Mouse (Mus musculus) kidney, embryonic 14.5 days (tissue): Measurements from ENCODE around the gene Zfp507. TPM values are rescaled to one million over a fixed set of nuclear protein-coding genes. Genes with fewer than 3 reads are reported as not detected.

Source experiments
- ATAC-seq: fragments of 200-750 bp; cut with Nextera tagmentation; 2 replicates; pipeline ENCODE4 v1.8.0; 2017; ENCODE audit warnings: moderate number of reproducible peaks, mild to moderate bottlenecking, moderate TSS enrichment, moderate library complexity; ENCODE audit not compliant: low FRiP score, low TSS enrichment
- H3K27ac ChIP-seq: fragments of 300-500 bp; sonication (generic); 2 replicates; pipeline ENCODE4 v1.5.1; 2014; ENCODE audit warnings: low read depth, mild to moderate bottlenecking, low read length, moderate library complexity, mixed read lengths
- H3K27me3 ChIP-seq: fragments of 300-500 bp; sonication (generic); 2 replicates; pipeline ENCODE4 v1.6.1; 2014; ENCODE audit warnings: mild to moderate bottlenecking, low read length; ENCODE audit not compliant: control insufficient read depth, insufficient read depth
- H3K36me3 ChIP-seq: fragments of 300-500 bp; sonication (generic); 2 replicates; pipeline ENCODE4 v1.6.1; 2014; ENCODE audit warnings: low read length, mixed read lengths; ENCODE audit not compliant: control insufficient read depth, insufficient read depth
- H3K4me1 ChIP-seq: fragments of 300-500 bp; sonication (generic); 2 replicates; pipeline ENCODE4 v1.6.1; 2014; ENCODE audit warnings: low read length, mixed read lengths; ENCODE audit not compliant: control insufficient read depth, insufficient read depth
- H3K4me2 ChIP-seq: fragments of 300-500 bp; sonication (generic); replicated peaks from 2 replicates; pipeline ENCODE4 v1.6.1; 2014; ENCODE audit warnings: low read depth, mild to moderate bottlenecking, low read length
- H3K4me3 ChIP-seq: fragments of 300-500 bp; sonication (generic); 2 replicates; pipeline ENCODE4 v1.5.1; 2014; ENCODE audit warnings: mild to moderate bottlenecking, low read length
- H3K9ac ChIP-seq: fragments of 300-500 bp; sonication (generic); 2 replicates; pipeline ENCODE4 v1.6.1; 2014; ENCODE audit warnings: low read depth, mild to moderate bottlenecking, low read length, moderate library complexity
- H3K9me3 ChIP-seq: fragments of 300-500 bp; sonication (generic); 2 replicates; pipeline ENCODE4 v1.6.1; 2016; ENCODE audit warnings: low read length; ENCODE audit not compliant: control insufficient read depth
- WGBS: fragments of 180-500 bp; shearing (Covaris S2); extraction: QIAGEN DNeasy Blood & Tissue Kit; methylation state at CpG from one replicate; pipeline ENCODE4 v1.1.7; 2014; 5-methylcytosine and 5-hydroxymethylcytosine counted together
- polyA plus RNA-seq: library from polyadenylated mRNA; unstranded; fragments of >200 nt; fragmentation: Nextera tagmentation; extraction: Ambion mirVana; gene quantifications from 2 replicates; pipeline ENCODE4 v1.2.1, GENCODE M21; 2014

Zfp507 gene
- polyA plus RNA-seq, 1 experiment from 2014 or later = 21.7 TPM

- no peak overlapping the region for H3K4me3 ChIP-seq
- 92% methylated on average over 5 of the region's 5 CpGs for WGBS
- H3K4me1 ChIP-seq = no peaks in the 10 kb centered on the region
- H3K9ac ChIP-seq = no peak overlapping the region
- no peak overlapping the region for H3K4me2 ChIP-seq
- no peaks in the 10 kb centered on the region for H3K36me3 ChIP-seq
- no peaks in the 10 kb centered on the region for H3K9me3 ChIP-seq
- no peak for ATAC-seq
- no peak overlapping the region for H3K27ac ChIP-seq
- no peaks in the 10 kb centered on the region for H3K27me3 ChIP-seq
These were observed 18.6 kb upstream of the Zfp507 start for GRCm38 (mm10) chr7:35821357-35821756.

GRCm38 (mm10) chr7:35819486-35819885 lies 16.7 kb upstream of the Zfp507 start:
- no peak for ATAC-seq
- Histone ChIP-seq H3K9ac (no peak overlapping the region), H3K4me3 (no peak overlapping the region), H3K4me1 (no peaks in the 10 kb centered on the region), H3K27me3 (no peaks in the 10 kb centered on the region), H3K36me3 (no peaks in the 10 kb centered on the region), H3K9me3 (no peaks in the 10 kb centered on the region), H3K27ac (no peak overlapping the region), H3K4me2 (no peak overlapping the region)
- WGBS = 49% methylated on average over 4 of the region's 4 CpGs

GRCm38 (mm10) chr7:35814759-35815551 lies 12.2 kb upstream of the Zfp507 start:
- Histone ChIP-seq H3K9ac (no peak overlapping the region), H3K36me3 (no peaks in the 10 kb centered on the region), H3K27ac (no peak overlapping the region), H3K4me2 (no peak overlapping the region), H3K27me3 (no peaks in the 10 kb centered on the region), H3K4me3 (no peak overlapping the region), H3K4me1 (no peaks in the 10 kb centered on the region), H3K9me3 (no peaks in the 10 kb centered on the region)
- ATAC-seq = no peak
- WGBS = 73% methylated on average over 12 of the region's 12 CpGs

- 84% methylated on average over 11 of the region's 11 CpGs for WGBS
- H3K4me2 ChIP-seq = no peak overlapping the region
- no peaks in the 10 kb centered on the region for H3K9me3 ChIP-seq
- ATAC-seq = no peak
- no peak overlapping the region for H3K9ac ChIP-seq
- H3K36me3 ChIP-seq = no peaks in the 10 kb centered on the region
- no peak overlapping the region for H3K27ac ChIP-seq
- no peaks in the 10 kb centered on the region for H3K4me1 ChIP-seq
- no peaks in the 10 kb centered on the region for H3K27me3 ChIP-seq
- H3K4me3 ChIP-seq = no peak overlapping the region
These were observed 10.5 kb upstream of the Zfp507 start for GRCm38 (mm10) chr7:35813306-35813705.

- Histone ChIP-seq H3K27me3 (no peaks in the 10 kb centered on the region), H3K4me1 (no peaks in the 10 kb centered on the region), H3K4me3 (no peak overlapping the region), H3K9me3 (no peaks in the 10 kb centered on the region), H3K27ac (no peak overlapping the region), H3K36me3 (no peaks in the 10 kb centered on the region), H3K9ac (no peak overlapping the region), H3K4me2 (no peak overlapping the region)
- no peak for ATAC-seq
- WGBS = 56% methylated on average over 8 of the region's 8 CpGs
These were observed 7.9 kb upstream of the Zfp507 start for GRCm38 (mm10) chr7:35810736-35811135.

- Histone ChIP-seq H3K9me3 (no peaks in the 10 kb centered on the region), H3K27me3 (no peaks in the 10 kb centered on the region), H3K36me3 (peaks cover 16% of the 10 kb centered on the region), H3K9ac (no peak overlapping the region), H3K27ac (no peak overlapping the region), H3K4me1 (peaks cover 3% of the 10 kb centered on the region; the same call in 1 of the 2 replicates), H3K4me3 (no peak overlapping the region), H3K4me2 (no peak overlapping the region)
- 83% methylated on average over 10 of the region's 10 CpGs for WGBS
- no peak for ATAC-seq
These were observed 1.4 kb upstream of the Zfp507 start for GRCm38 (mm10) chr7:35804206-35804605.

GRCm38 (mm10) chr7:35802201-35802905 lies 450 bp downstream of the Zfp507 start:
- Histone ChIP-seq H3K4me3 (peak overlapping the region; percentile 85), H3K27ac (peak overlapping the region; percentile 76), H3K9me3 (no peaks in the 10 kb centered on the region), H3K4me2 (peak overlapping the region; percentile 71), H3K27me3 (no peaks in the 10 kb centered on the region), H3K4me1 (peaks cover 3% of the 10 kb centered on the region; the same call in 1 of the 2 replicates), H3K36me3 (peaks cover 33% of the 10 kb centered on the region), H3K9ac (peak overlapping the region; percentile 96)
- ATAC-seq = peak; percentile 89
- under 1% methylated on average over 38 of the region's 49 CpGs for WGBS

GRCm38 (mm10) chr7:35796123-35796522 lies 6.7 kb downstream of the Zfp507 start:
- Histone ChIP-seq H3K4me3 (no peak overlapping the region), H3K4me2 (no peak overlapping the region), H3K9me3 (no peaks in the 10 kb centered on the region), H3K4me1 (no peaks in the 10 kb centered on the region; the same call in 1 of the 2 replicates), H3K9ac (no peak overlapping the region), H3K36me3 (peaks cover 83% of the 10 kb centered on the region), H3K27me3 (no peaks in the 10 kb centered on the region), H3K27ac (no peak overlapping the region)
- ATAC-seq = no peak
- 78% methylated on average over 7 of the region's 7 CpGs for WGBS

- WGBS = 81% methylated on average over 12 of the region's 12 CpGs
- Histone ChIP-seq H3K4me1 (no peaks in the 10 kb centered on the region), H3K9me3 (no peaks in the 10 kb centered on the region), H3K27ac (no peak overlapping the region), H3K4me2 (no peak overlapping the region), H3K9ac (no peak overlapping the region), H3K4me3 (no peak overlapping the region), H3K27me3 (no peaks in the 10 kb centered on the region), H3K36me3 (peaks cover 86% of the 10 kb centered on the region)
- ATAC-seq = no peak
These were observed 8.6 kb downstream of the Zfp507 start for GRCm38 (mm10) chr7:35794145-35794664.
